Mouse (Mus musculus) ES-Bruce4 (cell line): ENCODE measurements around the gene Wif1. TPM values are rescaled to one million over a fixed set of nuclear protein-coding genes. Genes with fewer than 3 reads are reported as not detected.
A peak's percentile ranks its signal among the peaks of the same experiment; 100 is the strongest.

Experiments
- H3K27ac ChIP-seq: 2 replicates; pipeline ENCODE4 v1.5.1; 2012; ENCODE audit warnings: low read length, inconsistent platforms; ENCODE audit not compliant: insufficient read depth
- H3K27me3 ChIP-seq: 2 replicates; pipeline ENCODE4 v1.6.1; 2012; ENCODE audit warnings: mild to moderate bottlenecking, low read length, inconsistent platforms; ENCODE audit not compliant: control insufficient read depth, poor library complexity, insufficient read depth, severe bottlenecking
- H3K36me3 ChIP-seq: 2 replicates; pipeline ENCODE4 v1.6.1; 2012; ENCODE audit warnings: inconsistent platforms, mild to moderate bottlenecking, low read length, moderate library complexity; ENCODE audit not compliant: control insufficient read depth, poor library complexity, insufficient read depth, severe bottlenecking
- H3K4me1 ChIP-seq: one replicate; pipeline ENCODE4 v1.8.1; 2011; ENCODE audit warnings: low read length; ENCODE audit not compliant: control insufficient read depth, insufficient read depth
- H3K4me3 ChIP-seq: 2 replicates; pipeline ENCODE4 v1.5.1; 2011; ENCODE audit warnings: low read depth, mild to moderate bottlenecking, low read length
- H3K9ac ChIP-seq: 2 replicates; pipeline ENCODE4 v1.6.1; 2012; ENCODE audit warnings: low read depth, mild to moderate bottlenecking, inconsistent platforms; ENCODE audit not compliant: poor library complexity, severe bottlenecking
- H3K9me3 ChIP-seq: replicated peaks from 2 replicates; pipeline ENCODE4 v1.6.1; 2012; ENCODE audit warnings: mild to moderate bottlenecking, low read length, inconsistent platforms; ENCODE audit not compliant: control insufficient read depth, poor library complexity, insufficient read depth, severe bottlenecking
- CTCF ChIP-seq: IDR thresholded peaks from one replicate; pipeline ENCODE4 v1.8.1; 2011; ENCODE audit warnings: low read depth, low read length
- EP300 ChIP-seq: IDR thresholded peaks from 2 replicates; pipeline ENCODE4 v1.6.1; 2011; ENCODE audit warnings: low read depth, low read length; ENCODE audit not compliant: insufficient read depth
- POLR2A ChIP-seq: IDR thresholded peaks from one replicate; pipeline ENCODE4 v1.8.1; 2011; ENCODE audit warnings: low read length; ENCODE audit not compliant: insufficient read depth
- polyA plus RNA-seq: library from polyadenylated mRNA; stranded (reverse); fragments of >200 nt; gene quantifications from 2 replicates; pipeline ENCODE4 v1.2.4, GENCODE M21; 2011; ENCODE audit warnings: low read depth; ENCODE audit not compliant: missing spikeins, insufficient read depth, insufficient read length

Wif1 gene
- polyA plus RNA-seq, 1 experiment: not detected

DNA sequence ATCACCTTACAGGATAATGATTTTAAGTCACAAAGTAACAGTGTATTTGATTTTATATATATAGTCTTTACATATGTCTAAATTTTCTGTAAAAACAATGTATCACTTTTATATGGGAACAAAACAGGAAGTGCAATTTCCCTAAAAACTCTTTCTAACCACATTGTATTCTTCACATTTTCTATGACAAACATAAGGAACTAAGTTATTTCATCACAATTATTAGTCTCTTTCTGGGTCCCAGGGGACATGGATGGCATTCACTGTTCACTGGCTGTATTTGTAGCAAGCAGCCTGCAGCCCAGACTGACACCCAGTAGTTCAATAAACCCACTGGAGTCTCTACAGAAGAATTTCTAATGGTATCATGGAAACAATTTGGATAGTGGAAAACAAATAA is 82.4 kb downstream of the Wif1 start:
- H3K4me3 ChIP-seq: no peak overlapping the region
- no peaks in the 10 kb centered on the region for H3K4me1 ChIP-seq
- no peaks in the 10 kb centered on the region for H3K36me3 ChIP-seq
- no peaks in the 10 kb centered on the region for H3K27me3 ChIP-seq
- H3K9me3 ChIP-seq: peaks cover 9% of the 10 kb centered on the region; the same call in 1 of the 2 replicates
- H3K27ac ChIP-seq: no peak overlapping the region
- TF ChIP-seq EP300 (no peak), POLR2A (no peak), CTCF (no peak)
- H3K9ac ChIP-seq: no peak overlapping the region

DNA sequence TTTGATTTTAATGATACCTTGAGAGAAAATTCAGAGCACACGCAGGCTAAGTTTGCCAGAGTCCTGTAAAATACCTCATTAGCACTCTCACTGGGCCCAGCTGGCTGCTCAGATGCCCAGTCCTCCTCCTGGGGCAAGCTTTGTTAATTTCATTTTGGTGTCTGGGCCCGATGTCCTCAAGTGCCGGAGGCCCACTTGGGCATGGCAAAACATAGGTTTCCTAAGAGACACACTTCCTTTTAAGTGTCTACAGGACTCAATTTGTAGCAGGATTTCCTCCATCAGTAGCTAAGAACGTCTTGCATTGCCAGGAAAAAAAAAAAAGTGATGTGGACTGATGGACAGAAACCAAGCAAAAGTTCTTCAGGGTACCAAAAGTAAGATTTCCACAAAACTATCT is 82.9 kb downstream of the Wif1 start:
- no peaks in the 10 kb centered on the region for H3K4me1 ChIP-seq
- H3K27ac ChIP-seq: no peak overlapping the region
- no peak overlapping the region for H3K9ac ChIP-seq
- TF ChIP-seq POLR2A (no peak), CTCF (no peak), EP300 (no peak)
- peaks cover 9% of the 10 kb centered on the region; the same call in 1 of the 2 replicates for H3K9me3 ChIP-seq
- H3K27me3 ChIP-seq: no peaks in the 10 kb centered on the region
- no peaks in the 10 kb centered on the region for H3K36me3 ChIP-seq
- no peak overlapping the region for H3K4me3 ChIP-seq

DNA sequence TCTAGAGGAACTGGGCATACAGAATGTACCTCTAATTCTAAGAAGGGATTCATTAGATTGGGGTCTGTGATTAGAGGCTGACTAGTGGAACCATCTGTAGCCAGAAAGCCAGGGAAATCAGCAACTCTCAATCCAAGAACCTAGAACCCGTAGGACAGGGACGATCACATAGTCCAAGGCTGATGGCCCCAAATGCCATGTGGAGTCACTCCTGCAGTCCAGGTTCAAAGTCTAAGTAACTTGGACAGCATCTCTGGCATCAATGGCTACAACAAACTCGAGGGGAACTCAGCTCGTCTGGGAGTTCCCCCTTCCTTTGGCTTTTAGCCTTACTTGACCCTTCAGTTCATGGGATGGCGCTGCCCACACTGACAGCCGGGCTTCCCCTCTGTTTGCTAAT is 87.0 kb downstream of the Wif1 start:
- no peaks in the 10 kb centered on the region for H3K36me3 ChIP-seq
- no peak for TF ChIP-seq EP300
- TF ChIP-seq POLR2A: no peak
- TF ChIP-seq CTCF: no peak
- H3K4me3 ChIP-seq: no peak overlapping the region
- no peaks in the 10 kb centered on the region for H3K4me1 ChIP-seq
- peaks cover 9% of the 10 kb centered on the region; the same call in 1 of the 2 replicates for H3K9me3 ChIP-seq
- H3K27ac ChIP-seq: no peak overlapping the region
- H3K27me3 ChIP-seq: 0 out of 2 replicates have a peak, but pooled peaks cover 1% of the 10 kb centered on the region
- no peak overlapping the region for H3K9ac ChIP-seq

DNA sequence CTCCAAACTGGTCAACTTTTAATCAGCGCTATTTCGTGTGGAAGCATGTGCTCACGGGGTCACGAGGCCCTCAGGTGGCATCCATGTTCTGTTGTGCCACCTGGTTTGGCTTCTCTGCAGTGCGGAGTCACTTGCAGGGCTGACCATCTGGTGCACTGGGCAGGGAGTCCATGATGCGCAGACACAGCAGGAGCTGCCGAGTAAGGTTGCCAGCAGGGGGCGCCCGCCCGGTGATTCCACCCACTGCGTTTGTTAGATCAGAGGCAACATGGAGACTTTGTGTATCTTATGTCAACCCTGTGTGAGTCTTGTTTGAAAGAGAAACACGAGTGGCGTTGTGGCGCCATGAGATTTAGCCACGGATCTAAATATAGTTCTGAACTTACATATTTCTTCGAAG is 90.7 kb downstream of the Wif1 start:
- H3K9ac ChIP-seq: no peak overlapping the region
- no peak overlapping the region for H3K4me3 ChIP-seq
- 0 out of 2 replicates have a peak, but pooled peaks cover 1% of the 10 kb centered on the region for H3K27me3 ChIP-seq
- H3K27ac ChIP-seq: no peak overlapping the region
- no peaks in the 10 kb centered on the region for H3K4me1 ChIP-seq
- H3K9me3 ChIP-seq: no peaks in the 10 kb centered on the region
- TF ChIP-seq CTCF (peak; percentile 18), EP300 (no peak)
- no peaks in the 10 kb centered on the region for H3K36me3 ChIP-seq

DNA sequence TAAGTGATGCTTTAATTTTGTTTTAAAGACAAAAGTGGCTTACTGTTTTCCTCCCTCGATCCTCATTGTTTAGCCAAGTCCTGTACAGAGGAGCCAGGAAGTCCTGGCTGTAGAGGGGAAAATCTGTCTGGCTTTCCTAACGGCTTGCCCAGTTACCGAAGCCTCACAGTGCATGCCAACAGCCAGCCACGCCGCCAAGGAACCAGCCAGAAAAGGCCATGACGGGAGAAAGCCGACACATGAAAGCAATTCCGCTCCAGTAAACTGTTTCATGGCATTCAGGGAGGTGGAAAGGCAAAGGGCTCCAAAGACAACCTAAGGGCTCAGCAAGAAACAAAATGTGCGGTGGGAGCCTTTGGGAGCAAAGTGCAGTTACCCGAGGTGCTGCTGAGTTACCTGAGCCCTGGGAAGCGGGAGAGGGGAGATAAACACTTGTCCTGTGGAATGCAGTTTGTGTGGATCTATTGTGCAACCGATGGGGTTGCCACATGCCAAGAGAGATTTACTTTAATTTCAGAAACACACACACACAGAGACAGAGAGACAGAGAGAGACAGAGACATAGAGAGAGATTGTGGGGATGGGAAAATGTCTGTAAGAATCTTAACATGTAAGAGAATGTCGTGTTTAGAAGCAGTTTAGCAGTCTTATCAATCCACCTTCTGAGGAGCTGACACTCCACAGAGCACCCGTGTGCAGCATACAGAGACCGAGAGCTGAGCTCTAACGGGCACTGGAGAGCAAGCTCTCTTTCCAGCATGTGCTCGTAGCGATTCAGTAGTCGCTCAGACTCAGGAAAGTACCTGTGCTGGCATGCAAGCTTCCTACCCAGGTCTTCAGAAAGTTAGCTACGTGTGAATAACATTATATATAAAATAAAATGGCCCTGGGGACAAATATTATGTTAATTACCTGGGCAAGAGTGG is 95.5 kb downstream of the Wif1 start:
- Histone ChIP-seq H3K27ac (no peak overlapping the region), H3K9ac (no peak overlapping the region), H3K36me3 (no peaks in the 10 kb centered on the region), H3K4me3 (no peak overlapping the region), H3K4me1 (no peaks in the 10 kb centered on the region), H3K9me3 (no peaks in the 10 kb centered on the region), H3K27me3 (0 out of 2 replicates have a peak, but pooled peaks cover 1% of the 10 kb centered on the region)
- TF ChIP-seq EP300 (no peak), CTCF (no peak), POLR2A (no peak)

Other genes with a start within 250 kb of the Wif1 start
- gene Msrb3, start 134.9 kb upstream of the Wif1 start, polyA plus RNA-seq: 2.6 and 3.2 TPM in 2 replicates
- gene Lemd3, start 54.6 kb upstream of the Wif1 start, polyA plus RNA-seq: 17.4 and 20.2 TPM in 2 replicates